Mouse (Mus musculus) layer of hippocampus, postnatal 36 days (tissue): Measurements from ENCODE around the gene Arid3b. TPM values are rescaled to one million over a fixed set of nuclear protein-coding genes. Genes with fewer than 3 reads are reported as not detected.
"Not testable (repeated sequence)": the region's sequence is repeated elsewhere in the genome, so short reads cannot be mapped to it uniquely, and the experiment has no call there.

Experiments used
- DNase-seq, 2 experiments: peaks; one replicate each; pipeline ENCODE4 v3.0.0; 2022
- total RNA-seq, 2 experiments: library from RNA; stranded (reverse); gene quantifications; 2 replicates each; pipeline ENCODE4 v1.2.3; 2021

The Arid3b gene
- total RNA-seq = 1 to 10 TPM; 6.0 to 6.1 TPM

- peak; percentile 88 to 89 for DNase-seq
Observed at GRCm38 (mm10) chr9:57836581-57837170, at the start of gene Arid3b. TSS of gene Arid3b (minus strand) at chr9:57836793.

DNA sequence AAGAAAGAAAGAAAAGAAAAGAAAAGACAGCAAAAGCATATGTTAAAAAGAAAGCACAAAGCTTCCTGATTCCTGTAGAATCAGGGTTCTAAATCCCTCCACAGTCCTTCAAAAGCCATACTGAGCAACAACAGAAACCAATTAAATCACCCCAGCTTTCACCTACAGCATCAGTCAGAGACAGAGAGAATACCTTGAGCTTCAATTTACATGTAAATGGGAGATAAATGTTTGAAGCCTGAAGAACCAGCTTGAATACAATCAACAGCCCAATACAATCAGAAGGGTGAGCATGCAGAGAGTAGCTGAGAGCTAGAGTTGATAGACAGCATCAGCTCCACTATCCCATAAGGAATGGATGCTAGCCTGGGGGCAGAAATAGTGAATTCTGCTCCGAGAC lies 46.8 kb upstream of the Arid3b start:
- DNase-seq = no peak

DNA sequence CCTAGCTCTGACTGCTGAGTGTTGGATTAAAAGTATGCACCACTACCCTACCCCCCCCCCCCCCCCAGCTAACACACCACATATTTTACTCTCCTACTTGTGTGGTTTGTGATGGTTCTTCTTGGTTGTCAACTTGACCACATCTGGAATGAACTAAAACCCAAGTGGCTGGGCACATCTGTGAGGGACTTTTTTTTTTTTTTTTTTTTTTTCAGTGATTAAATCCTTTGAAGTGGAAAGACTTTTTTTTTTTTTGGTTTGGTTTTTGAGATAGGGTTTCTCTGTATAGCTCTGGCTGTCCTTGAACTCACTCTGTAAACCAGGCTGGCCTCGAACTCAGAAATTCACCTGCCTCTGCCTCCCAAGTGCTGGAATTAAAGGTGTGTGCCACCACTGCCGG lies 45.2 kb upstream of the Arid3b start:
- not testable (repeated sequence) for DNase-seq

GRCm38 (mm10) chr9:57880278-57880677 lies 43.7 kb upstream of the Arid3b start:
- no peak for DNase-seq

DNA sequence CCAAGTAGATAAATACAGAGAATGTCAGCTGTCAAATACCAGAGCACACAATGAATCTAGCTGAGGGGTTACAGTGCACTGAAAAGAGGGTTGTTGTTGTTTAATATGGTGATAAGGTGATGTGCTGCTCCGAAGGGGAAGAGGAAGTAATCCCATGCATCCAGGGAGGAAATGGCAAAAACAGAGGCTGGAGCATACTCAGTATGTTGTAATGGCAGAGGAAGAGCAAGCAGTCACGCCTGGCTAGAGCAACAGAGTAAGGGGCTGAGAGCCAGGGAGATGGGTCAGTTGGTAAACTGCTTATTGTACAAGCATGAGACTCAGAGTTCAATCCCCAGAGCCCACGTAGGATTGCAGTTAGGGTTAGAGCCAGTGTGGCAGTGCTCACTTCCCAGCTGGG lies 42.6 kb upstream of the Arid3b start:
- DNase-seq = no peak

DNA sequence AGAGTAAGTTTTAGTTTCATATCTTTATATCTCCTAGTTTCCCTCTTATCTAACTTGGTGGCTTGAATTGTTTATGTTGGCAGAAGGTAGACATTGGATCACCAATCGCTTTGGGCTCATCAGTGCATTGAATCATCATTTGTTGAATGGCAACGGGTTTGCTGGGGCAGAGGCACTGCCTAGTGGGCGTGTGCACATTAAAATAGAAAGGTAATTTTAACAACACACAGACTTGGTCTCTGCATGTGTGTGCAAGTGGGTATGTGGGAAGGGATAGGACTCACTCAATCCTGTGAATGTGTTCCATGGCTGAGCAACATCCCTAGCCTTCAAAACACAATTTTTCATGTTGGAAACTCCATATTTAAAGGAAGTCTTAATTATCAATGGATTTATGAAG lies 38.4 kb upstream of the Arid3b start:
- DNase-seq = no peak

DNA sequence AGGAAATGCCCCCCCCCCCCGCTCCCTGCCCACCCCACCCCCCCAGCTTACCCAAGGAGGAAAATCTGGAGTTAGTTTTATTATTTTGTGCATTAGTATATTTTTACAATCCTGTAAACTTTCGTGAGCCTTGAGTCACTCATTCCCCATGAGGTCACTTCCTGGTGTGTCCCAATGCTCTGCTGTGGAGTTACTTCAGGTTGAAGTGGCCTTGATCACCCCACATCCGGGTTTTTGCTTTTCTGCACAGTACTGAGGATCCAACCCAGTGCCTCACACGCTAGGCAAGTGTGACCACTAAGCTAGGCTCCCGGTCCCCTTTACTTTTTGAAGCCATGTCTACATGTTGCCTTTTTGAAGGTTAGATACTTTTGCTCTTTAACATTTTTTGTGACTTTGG lies 37.5 kb upstream of the Arid3b start:
- DNase-seq = no peak

DNA sequence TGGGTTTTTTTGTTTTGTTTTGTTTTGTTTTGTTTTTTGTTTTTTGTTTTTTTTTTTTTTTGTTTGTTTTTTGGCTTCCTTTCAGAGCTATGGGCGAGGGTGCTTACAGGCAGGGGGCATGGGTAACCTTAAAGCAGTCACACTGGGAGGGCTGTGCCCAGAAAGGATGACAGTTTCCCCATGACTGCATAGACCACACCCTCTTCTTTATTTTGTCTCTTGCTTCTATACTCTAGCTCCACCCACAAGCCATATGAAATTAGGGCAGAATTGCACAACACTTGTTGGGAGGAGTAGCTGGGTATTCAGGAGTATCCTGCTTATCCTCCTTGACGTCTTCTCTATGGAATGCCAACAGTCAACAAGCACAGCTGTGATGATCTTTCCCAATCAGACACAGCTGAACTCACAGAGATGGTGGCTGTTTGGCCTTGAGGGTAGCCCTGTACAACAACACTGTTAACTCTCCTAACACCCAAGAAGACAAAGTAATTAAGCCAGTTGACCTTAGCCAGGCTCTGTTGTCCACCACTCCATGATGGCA lies 33.8 kb upstream of the Arid3b start:
- no peak for DNase-seq

DNA sequence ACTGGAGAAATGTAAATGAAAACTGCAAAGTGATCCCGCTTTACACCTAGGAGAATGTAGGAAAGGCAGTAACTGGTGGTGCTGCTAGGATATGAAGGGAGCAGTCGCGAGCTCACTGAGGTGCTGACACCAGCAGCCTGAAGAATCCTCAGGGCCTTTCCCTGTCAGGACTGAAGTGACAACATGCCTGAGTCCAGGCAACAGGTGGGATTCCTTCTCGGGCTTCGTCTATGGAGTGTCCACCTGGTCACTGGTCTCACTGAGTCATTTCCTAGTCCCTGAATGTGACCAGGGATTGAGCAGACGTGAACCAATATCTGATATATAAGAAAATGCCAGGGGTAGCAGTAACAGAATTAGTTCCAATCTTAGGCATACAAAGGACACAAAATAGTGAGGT lies 32.2 kb upstream of the Arid3b start:
- no peak for DNase-seq

- DNase-seq = no peak
Observed at GRCm38 (mm10) chr9:57867880-57868279, 31.3 kb upstream of the Arid3b start.

- no peak for DNase-seq
Observed at GRCm38 (mm10) chr9:57867236-57867635, 30.6 kb upstream of the Arid3b start.

DNA sequence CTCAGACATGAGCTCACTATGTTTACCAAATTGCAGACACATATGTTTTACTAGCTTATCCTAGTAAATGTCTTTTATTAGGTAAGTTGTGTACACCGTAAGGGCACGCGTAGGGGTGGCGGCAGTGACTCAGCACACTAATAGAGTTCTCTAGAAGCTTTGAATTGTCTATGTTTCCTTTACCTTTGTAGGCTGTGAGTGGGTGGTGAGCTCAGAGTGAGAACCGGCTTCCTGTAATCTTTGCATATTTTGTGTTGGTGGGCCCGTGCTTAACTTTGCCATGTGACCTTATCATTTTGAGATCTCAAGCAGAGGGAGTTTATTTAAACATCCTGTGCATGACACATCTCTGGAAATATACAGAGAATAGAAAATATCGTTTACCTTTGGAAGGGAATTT lies 29.9 kb upstream of the Arid3b start:
- DNase-seq = no peak

DNA sequence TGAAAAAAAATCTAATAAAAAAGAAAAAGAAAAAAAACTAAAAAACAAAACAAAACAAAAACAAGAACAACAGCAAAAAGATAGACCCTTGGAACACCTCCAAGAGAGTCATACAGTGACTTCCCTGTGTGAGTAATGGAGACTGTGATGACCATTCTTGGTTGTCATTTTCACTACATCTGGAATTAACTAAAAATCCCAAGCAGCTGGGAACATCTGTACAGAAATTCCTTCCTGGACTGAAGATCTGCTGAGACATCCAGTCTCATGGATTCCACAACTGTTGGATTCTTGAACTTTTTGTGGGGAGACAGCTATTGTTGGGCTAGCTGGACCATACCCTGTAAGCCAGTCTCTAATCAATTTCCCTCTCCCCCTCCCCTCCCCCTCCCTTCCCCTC lies 27.7 kb upstream of the Arid3b start:
- no peak for DNase-seq

DNA sequence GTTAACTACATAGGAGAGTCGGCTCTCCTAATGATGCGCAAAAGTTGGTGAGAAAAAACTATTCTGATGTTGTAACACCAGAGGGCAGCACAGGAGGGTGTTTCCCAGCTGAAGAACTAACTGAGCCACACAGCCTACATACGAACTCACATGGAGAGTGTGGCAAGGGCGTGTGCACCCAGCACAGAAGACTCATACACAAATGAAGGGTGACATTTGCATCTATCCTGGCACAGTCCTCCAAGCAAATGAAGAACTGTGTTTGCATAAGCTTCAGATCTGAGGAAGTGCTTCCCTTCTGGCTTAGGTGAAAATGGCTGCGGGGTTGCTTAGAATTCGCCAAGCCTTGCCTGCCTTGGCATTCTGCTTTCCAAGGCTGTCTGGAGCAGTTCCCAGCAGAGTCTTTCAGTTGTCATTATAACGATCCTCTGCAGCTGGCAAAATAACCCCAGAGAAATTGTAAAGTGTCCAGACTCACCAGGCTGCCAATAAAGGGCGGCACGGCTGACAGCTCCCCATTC lies 25.4 kb upstream of the Arid3b start:
- peak; percentile 59 to 60 for DNase-seq

- DNase-seq = no peak
Observed at GRCm38 (mm10) chr9:57856456-57856855, 19.9 kb upstream of the Arid3b start.

DNA sequence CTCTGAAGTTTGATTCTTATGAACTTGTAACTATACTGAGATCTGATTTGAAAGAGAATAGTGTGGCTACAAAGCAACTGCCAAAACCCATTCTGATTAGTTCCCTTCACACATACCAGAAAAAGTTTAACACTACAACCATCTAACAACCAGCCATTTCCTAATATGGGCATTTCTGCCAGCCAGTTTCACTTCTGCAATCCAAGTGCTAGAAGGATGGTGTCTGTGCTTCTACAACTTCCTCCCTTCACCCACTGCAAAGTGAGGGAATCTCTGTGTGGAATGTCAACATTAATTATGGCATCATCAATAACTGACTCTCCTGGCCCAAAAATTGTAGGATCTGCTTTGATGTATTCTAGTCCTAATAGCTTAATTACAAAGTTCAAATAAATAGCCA lies 17.7 kb upstream of the Arid3b start:
- DNase-seq = no peak

- no peak for DNase-seq
Observed at GRCm38 (mm10) chr9:57839032-57839431, 2.4 kb upstream of the Arid3b start.

- DNase-seq = no peak
Observed at GRCm38 (mm10) chr9:57835841-57836514, 615 bp downstream of the Arid3b start.

- no peak for DNase-seq
Observed at GRCm38 (mm10) chr9:57834629-57835417, 1.8 kb downstream of the Arid3b start.

- DNase-seq = no peak
Observed at GRCm38 (mm10) chr9:57833762-57834471, 2.7 kb downstream of the Arid3b start.

- DNase-seq = peak; percentile 78 to 85
Observed at GRCm38 (mm10) chr9:57831267-57832082, 5.1 kb downstream of the Arid3b start.
